Mouse (Mus musculus) forebrain, embryonic 15.5 days (tissue): ENCODE results near the gene Stn1. TPM values are rescaled to one million over a fixed set of nuclear protein-coding genes. Genes with fewer than 3 reads are reported as not detected.

Source experiments
- ATAC-seq: fragments of 200-750 bp; cut with Nextera tagmentation; replicated peaks from 2 replicates; pipeline ENCODE4 v1.8.0; 2017; ENCODE audit warnings: mild to moderate bottlenecking, moderate TSS enrichment, moderate library complexity
- H3K27ac ChIP-seq: fragments of 300-500 bp; sonication (generic); replicated peaks from 2 replicates; pipeline ENCODE4 v1.5.1; 2015; ENCODE audit warnings: mild to moderate bottlenecking, inconsistent platforms
- H3K27me3 ChIP-seq: fragments of 300-500 bp; sonication (generic); 2 replicates; pipeline ENCODE4 v1.6.1; 2015; ENCODE audit warnings: inconsistent platforms
- H3K36me3 ChIP-seq: fragments of 300-500 bp; sonication (generic); 2 replicates; pipeline ENCODE4 v1.6.1; 2015; ENCODE audit warnings: mild to moderate bottlenecking, inconsistent platforms
- H3K4me1 ChIP-seq: fragments of 300-500 bp; sonication (generic); 2 replicates; pipeline ENCODE4 v1.6.1; 2015; ENCODE audit warnings: inconsistent platforms
- H3K4me2 ChIP-seq: fragments of 300-500 bp; sonication (generic); replicated peaks from 2 replicates; pipeline ENCODE4 v1.6.1; 2015; ENCODE audit warnings: mild to moderate bottlenecking, inconsistent platforms
- H3K4me3 ChIP-seq: fragments of 300-500 bp; sonication (generic); 2 replicates; pipeline ENCODE4 v1.5.1; 2015; ENCODE audit warnings: mild to moderate bottlenecking, inconsistent platforms
- H3K9ac ChIP-seq: fragments of 300-500 bp; sonication (generic); replicated peaks from 2 replicates; pipeline ENCODE4 v1.6.1; 2015; ENCODE audit warnings: mild to moderate bottlenecking, inconsistent platforms
- H3K9me3 ChIP-seq: fragments of 300-500 bp; sonication (generic); 2 replicates; pipeline ENCODE4 v1.6.1; 2016; ENCODE audit warnings: inconsistent platforms
- WGBS: fragments of 180-500 bp; shearing (Covaris S2); methylation state at CpG from one replicate; pipeline ENCODE4 v1.1.7; 2015; ENCODE audit warnings: mixed read lengths; 5-methylcytosine and 5-hydroxymethylcytosine counted together
- polyA plus RNA-seq: library from polyadenylated mRNA; unstranded; fragments of >200 nt; fragmentation: Nextera tagmentation; extraction: Ambion mirVana; gene quantifications from 2 replicates; pipeline ENCODE4 v1.2.1, GENCODE M21; 2015

The Stn1 gene
- polyA plus RNA-seq, 1 experiment from 2014 or later = 33.6 TPM

DNA sequence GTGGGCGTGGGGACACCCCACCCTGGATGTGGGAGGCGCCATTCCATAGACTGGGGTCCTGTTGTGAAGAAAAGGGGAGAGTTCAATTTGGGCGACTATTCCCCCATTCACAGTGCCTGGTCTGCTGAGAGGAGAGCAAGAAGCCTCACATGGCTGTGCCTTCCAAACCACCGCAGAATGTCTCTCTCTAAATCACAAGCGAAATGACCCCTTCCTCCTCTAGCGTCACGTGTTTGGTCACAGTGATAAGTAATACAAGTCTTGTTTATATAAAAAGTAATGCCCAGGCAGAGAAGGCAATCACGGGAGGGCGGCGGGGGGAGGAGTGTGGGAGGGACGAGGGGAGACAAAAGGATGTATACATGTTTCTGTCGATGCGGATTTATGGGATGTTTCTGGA lies 26.4 kb upstream of the Stn1 start:
- no peak for ATAC-seq
- no peaks in the 10 kb centered on the region for H3K36me3 ChIP-seq
- H3K4me3 ChIP-seq = no peak overlapping the region
- no peak overlapping the region for H3K9ac ChIP-seq
- no peaks in the 10 kb centered on the region for H3K27me3 ChIP-seq
- H3K4me2 ChIP-seq = no peak overlapping the region
- WGBS = 81% methylated on average over 13 of the region's 13 CpGs
- H3K4me1 ChIP-seq = peaks cover 8% of the 10 kb centered on the region
- H3K27ac ChIP-seq = no peak overlapping the region
- no peaks in the 10 kb centered on the region for H3K9me3 ChIP-seq

- Histone ChIP-seq H3K27ac (no peak overlapping the region), H3K4me2 (no peak overlapping the region), H3K9me3 (no peaks in the 10 kb centered on the region), H3K27me3 (no peaks in the 10 kb centered on the region), H3K4me3 (no peak overlapping the region), H3K4me1 (peaks cover 8% of the 10 kb centered on the region), H3K9ac (no peak overlapping the region), H3K36me3 (no peaks in the 10 kb centered on the region)
- WGBS = 78% methylated on average over 5 of the region's 5 CpGs
- ATAC-seq = no peak
Observed at GRCm38 (mm10) chr19:47561996-47562441, 24.7 kb upstream of the Stn1 start.

GRCm38 (mm10) chr19:47560544-47561161 lies 23.3 kb upstream of the Stn1 start:
- H3K27me3 ChIP-seq = no peaks in the 10 kb centered on the region
- ATAC-seq = no peak
- H3K36me3 ChIP-seq = no peaks in the 10 kb centered on the region
- no peak overlapping the region for H3K27ac ChIP-seq
- H3K4me3 ChIP-seq = no peak overlapping the region
- no peaks in the 10 kb centered on the region for H3K9me3 ChIP-seq
- peaks cover 8% of the 10 kb centered on the region for H3K4me1 ChIP-seq
- no peak overlapping the region for H3K9ac ChIP-seq
- no peak overlapping the region for H3K4me2 ChIP-seq
- WGBS = 89% methylated on average over 12 of the region's 12 CpGs

DNA sequence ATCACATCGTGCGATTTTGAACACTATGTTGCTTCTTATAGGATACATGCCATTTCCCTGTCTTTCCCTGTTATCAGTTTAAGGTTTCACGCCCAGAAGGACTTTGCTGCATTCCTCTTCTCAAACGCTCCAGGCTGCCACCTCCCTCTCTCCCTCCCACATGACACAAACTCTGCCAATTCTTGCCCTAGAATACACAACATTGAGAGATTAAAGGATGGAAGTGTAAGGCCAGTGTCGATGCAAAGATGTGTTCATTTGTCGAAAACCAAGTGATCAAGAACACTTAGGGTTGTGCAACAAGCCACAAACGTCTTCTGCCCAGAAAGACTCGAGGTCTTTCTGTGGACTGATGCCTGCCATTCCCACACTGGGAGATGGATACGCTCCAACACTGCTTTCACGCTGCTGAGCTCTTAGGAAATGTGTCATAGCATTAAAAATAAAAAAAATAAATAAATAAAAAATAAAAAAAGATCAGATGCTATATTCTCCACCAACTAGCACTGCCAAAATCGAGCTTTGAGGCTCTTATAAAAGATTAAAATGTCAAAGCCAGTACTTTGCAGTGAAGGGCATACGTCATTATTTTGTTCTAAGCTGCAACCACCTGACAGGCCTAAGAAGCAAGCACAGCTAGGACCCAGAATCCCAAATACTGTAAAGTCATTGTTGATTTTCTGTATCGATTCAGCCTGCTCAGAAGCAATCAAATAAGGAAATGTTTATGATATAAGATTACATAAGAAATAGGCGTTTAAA lies 22.6 kb upstream of the Stn1 start:
- 36% methylated on average over 14 of the region's 14 CpGs for whole genome bisulfite sequencing
- H3K4me1 ChIP-seq = peaks cover 8% of the 10 kb centered on the region
- H3K27ac ChIP-seq = 0 out of 2 replicates have a peak overlapping the region, but pooled peaks have one; percentile 5
- no peaks in the 10 kb centered on the region for H3K27me3 ChIP-seq
- no peak overlapping the region for H3K4me2 ChIP-seq
- H3K9me3 ChIP-seq = no peaks in the 10 kb centered on the region
- H3K9ac ChIP-seq = no peak overlapping the region
- H3K4me3 ChIP-seq = no peak overlapping the region
- no peak for ATAC-seq
- H3K36me3 ChIP-seq = no peaks in the 10 kb centered on the region

DNA sequence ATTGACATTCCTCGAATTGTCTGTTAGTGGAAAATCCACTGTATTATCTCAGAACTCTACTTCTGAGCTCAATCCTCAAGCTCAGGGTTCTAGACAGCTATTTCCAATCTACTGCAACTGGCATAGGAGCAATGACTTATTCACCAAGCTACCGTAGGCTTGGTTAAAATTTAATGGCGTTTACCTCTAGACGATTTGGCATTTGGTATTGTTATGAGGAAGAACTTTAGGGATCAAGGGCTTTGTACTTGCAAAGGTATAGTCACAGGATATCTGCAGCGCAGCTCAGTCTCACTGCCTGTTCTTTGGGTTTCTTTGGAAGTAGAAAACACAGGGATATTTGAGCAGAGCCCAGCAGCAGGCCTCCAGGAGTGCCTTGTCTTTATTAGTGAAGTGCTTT lies 21.8 kb upstream of the Stn1 start:
- Histone ChIP-seq H3K36me3 (no peaks in the 10 kb centered on the region), H3K4me2 (no peak overlapping the region), H3K27me3 (no peaks in the 10 kb centered on the region), H3K9me3 (no peaks in the 10 kb centered on the region), H3K4me1 (peaks cover 8% of the 10 kb centered on the region), H3K27ac (no peak overlapping the region), H3K9ac (no peak overlapping the region), H3K4me3 (no peak overlapping the region)
- WGBS = 26% methylated on average over 5 of the region's 5 CpGs
- no peak for ATAC-seq

- no peaks in the 10 kb centered on the region for H3K36me3 ChIP-seq
- ATAC-seq = no peak
- H3K9ac ChIP-seq = no peak overlapping the region
- H3K27me3 ChIP-seq = no peaks in the 10 kb centered on the region
- H3K4me3 ChIP-seq = no peak overlapping the region
- no peak overlapping the region for H3K27ac ChIP-seq
- H3K4me2 ChIP-seq = no peak overlapping the region
- H3K4me1 ChIP-seq = 0 out of 2 replicates have a peak, but pooled peaks cover 3% of the 10 kb centered on the region
- 74% methylated on average over 4 of the region's 4 CpGs for WGBS
- H3K9me3 ChIP-seq = no peaks in the 10 kb centered on the region
Observed at GRCm38 (mm10) chr19:47549584-47549983, 12.3 kb upstream of the Stn1 start.

DNA sequence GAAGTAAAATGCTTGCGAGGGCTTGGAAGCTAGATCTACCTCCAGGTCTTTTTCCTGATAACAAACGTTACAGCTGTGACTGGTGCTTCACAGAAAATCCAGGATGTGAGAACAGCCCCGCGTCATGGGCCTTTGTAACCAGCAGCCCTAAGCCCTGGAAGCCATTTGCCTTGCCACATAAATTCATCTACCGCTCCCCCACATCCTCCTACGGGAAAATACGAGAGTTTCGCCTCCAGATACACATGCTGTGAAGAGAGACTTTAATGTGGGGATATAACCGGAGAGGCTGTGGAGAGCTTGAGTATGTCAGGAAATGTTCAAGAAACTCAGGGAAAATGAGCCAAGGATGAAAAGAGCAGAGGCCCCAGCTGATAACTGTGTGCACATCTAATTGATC lies 11.9 kb upstream of the Stn1 start:
- 0 out of 2 replicates have a peak, but pooled peaks cover 3% of the 10 kb centered on the region for H3K4me1 ChIP-seq
- H3K27me3 ChIP-seq = no peaks in the 10 kb centered on the region
- no peaks in the 10 kb centered on the region for H3K9me3 ChIP-seq
- no peaks in the 10 kb centered on the region for H3K36me3 ChIP-seq
- no peak for ATAC-seq
- no peak overlapping the region for H3K4me2 ChIP-seq
- H3K9ac ChIP-seq = no peak overlapping the region
- no peak overlapping the region for H3K4me3 ChIP-seq
- WGBS = 84% methylated on average over 9 of the region's 9 CpGs
- no peak overlapping the region for H3K27ac ChIP-seq

DNA sequence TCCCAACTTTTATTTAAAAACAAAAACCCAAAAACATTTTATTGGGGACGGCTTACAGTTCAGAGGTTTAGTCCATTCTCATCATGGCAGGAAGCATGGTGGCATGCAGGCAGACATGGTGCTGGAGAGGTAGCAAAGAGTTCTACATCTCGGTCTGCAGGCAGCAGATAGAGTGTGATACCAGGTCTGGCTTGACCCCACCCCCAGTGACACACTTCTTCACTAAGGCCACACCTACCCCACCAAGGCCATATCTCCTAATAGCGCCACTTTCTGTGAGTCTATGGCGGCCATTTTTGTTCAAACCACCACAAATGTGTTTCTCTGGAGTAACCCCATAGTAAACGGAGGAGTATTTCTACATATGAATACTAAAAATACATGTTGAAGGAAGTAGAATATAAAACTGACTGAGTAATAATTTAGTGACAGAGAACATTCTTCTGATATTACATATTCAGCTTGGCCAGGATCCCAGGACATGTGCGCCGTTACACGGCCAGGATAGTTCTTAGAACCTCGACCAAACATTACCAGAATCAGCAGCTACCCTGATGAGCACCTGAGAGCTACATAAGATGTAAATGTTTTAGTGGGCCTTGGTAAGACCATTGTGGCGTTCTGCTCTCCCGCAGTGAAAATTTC lies 11.2 kb upstream of the Stn1 start:
- Histone ChIP-seq H3K9ac (no peak overlapping the region), H3K27ac (no peak overlapping the region), H3K4me2 (no peak overlapping the region), H3K9me3 (no peaks in the 10 kb centered on the region), H3K27me3 (no peaks in the 10 kb centered on the region), H3K4me1 (0 out of 2 replicates have a peak, but pooled peaks cover 3% of the 10 kb centered on the region), H3K4me3 (no peak overlapping the region), H3K36me3 (no peaks in the 10 kb centered on the region)
- ATAC-seq = no peak
- 91% methylated on average over 11 of the region's 11 CpGs for WGBS

- 0 out of 2 replicates have a peak, but pooled peaks cover 3% of the 10 kb centered on the region for H3K4me1 ChIP-seq
- no peaks in the 10 kb centered on the region for H3K9me3 ChIP-seq
- 0 out of 2 replicates have a peak, but pooled peaks have one; percentile 46 for ATAC-seq
- H3K4me2 ChIP-seq = no peak overlapping the region
- no peak overlapping the region for H3K9ac ChIP-seq
- H3K36me3 ChIP-seq = no peaks in the 10 kb centered on the region
- H3K4me3 ChIP-seq = no peak overlapping the region
- no peaks in the 10 kb centered on the region for H3K27me3 ChIP-seq
- H3K27ac ChIP-seq = no peak overlapping the region
Observed at GRCm38 (mm10) chr19:47545528-47545927, 8.2 kb upstream of the Stn1 start.

DNA sequence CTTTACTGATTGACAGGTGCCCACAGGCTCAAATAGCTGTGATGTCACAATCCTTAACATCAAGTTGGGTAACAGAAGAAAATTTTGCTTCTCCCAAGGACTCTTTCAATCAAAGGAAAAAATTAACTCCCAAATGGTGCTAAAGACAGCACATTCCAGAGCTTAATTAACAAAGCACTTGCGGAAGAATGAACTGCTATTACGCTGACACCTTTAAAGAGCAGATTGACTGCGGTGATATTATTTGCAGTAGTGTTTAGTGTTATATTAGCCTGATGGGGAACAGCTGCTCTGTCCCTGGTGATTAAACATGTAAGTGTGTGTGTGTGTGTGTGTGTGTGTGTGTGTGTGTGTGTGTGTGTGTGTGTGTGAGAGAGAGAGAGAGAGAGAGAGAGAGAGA lies 7.7 kb upstream of the Stn1 start:
- 0 out of 2 replicates have a peak, but pooled peaks have one; percentile 32 for ATAC-seq
- H3K4me1 ChIP-seq = 0 out of 2 replicates have a peak, but pooled peaks cover 3% of the 10 kb centered on the region
- H3K36me3 ChIP-seq = no peaks in the 10 kb centered on the region
- H3K4me2 ChIP-seq = no peak overlapping the region
- H3K27me3 ChIP-seq = no peaks in the 10 kb centered on the region
- WGBS = 23% methylated on average over 3 of the region's 3 CpGs
- no peaks in the 10 kb centered on the region for H3K9me3 ChIP-seq
- H3K27ac ChIP-seq = no peak overlapping the region
- no peak overlapping the region for H3K9ac ChIP-seq
- H3K4me3 ChIP-seq = no peak overlapping the region

GRCm38 (mm10) chr19:47542441-47542840 lies 5.1 kb upstream of the Stn1 start:
- no peaks in the 10 kb centered on the region for H3K36me3 ChIP-seq
- ATAC-seq = no peak
- 0 out of 2 replicates have a peak, but pooled peaks cover 3% of the 10 kb centered on the region for H3K4me1 ChIP-seq
- no peak overlapping the region for H3K9ac ChIP-seq
- H3K4me2 ChIP-seq = no peak overlapping the region
- no peak overlapping the region for H3K27ac ChIP-seq
- no peaks in the 10 kb centered on the region for H3K9me3 ChIP-seq
- 57% methylated on average over 7 of the region's 7 CpGs for WGBS
- no peaks in the 10 kb centered on the region for H3K27me3 ChIP-seq
- H3K4me3 ChIP-seq = no peak overlapping the region

DNA sequence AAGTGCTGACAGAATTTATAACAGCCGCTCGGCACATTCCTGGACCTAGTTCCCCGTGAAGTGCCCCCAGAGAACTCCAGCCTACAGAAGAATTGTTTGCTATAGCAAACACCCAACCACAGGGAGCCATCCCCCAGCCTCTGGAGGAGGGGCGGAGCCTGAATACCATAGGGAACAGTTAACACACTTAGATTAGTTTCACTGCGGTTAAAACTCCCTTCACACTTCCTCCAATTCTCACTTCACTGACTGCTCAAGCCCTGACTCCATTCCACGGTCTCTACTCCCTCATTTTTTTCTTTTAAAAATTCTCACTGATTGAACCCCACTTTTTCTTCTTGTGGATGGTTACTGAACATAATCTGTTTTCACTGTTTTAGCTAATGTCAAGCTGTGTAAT lies 1.5 kb upstream of the Stn1 start:
- 37% methylated on average over 6 of the region's 6 CpGs for WGBS
- no peak for ATAC-seq
- H3K4me3 ChIP-seq = no peak overlapping the region
- H3K27ac ChIP-seq = no peak overlapping the region
- H3K27me3 ChIP-seq = no peaks in the 10 kb centered on the region
- no peaks in the 10 kb centered on the region for H3K36me3 ChIP-seq
- H3K4me2 ChIP-seq = no peak overlapping the region
- no peaks in the 10 kb centered on the region for H3K9me3 ChIP-seq
- H3K4me1 ChIP-seq = peaks cover 17% of the 10 kb centered on the region
- H3K9ac ChIP-seq = no peak overlapping the region
